Mouse (Mus musculus): Measurements from ENCODE around the gene Was.
"Not testable (repeated sequence)": the region's sequence is repeated elsewhere in the genome, so short reads cannot be mapped to it uniquely, and the experiment has no call there.

Was gene

GRCm38 (mm10) chrX:8073881-8074429 is 16.3 kb downstream of the Was start:
- DNase-seq = no peak

GRCm38 (mm10) chrX:8069166-8069565 is 21.1 kb downstream of the Was start:
- no peak for DNase-seq

GRCm38 (mm10) chrX:8051044-8051781 is 39.1 kb downstream of the Was start:
- DNase-seq = not testable (repeated sequence)

GRCm38 (mm10) chrX:8033009-8033408 is 57.3 kb downstream of the Was start:
- DNase-seq = no peak

Measured in cerebellum, postnatal 25 days (tissue).